Mouse (Mus musculus): Measurements from ENCODE around the gene C2cd4a. TPM values are rescaled to one million over a fixed set of nuclear protein-coding genes. Genes with fewer than 3 reads are reported as not detected.

C2cd4a gene
- polyA plus RNA-seq, 1 experiment from 2014 or later = 0.49 TPM

DNA sequence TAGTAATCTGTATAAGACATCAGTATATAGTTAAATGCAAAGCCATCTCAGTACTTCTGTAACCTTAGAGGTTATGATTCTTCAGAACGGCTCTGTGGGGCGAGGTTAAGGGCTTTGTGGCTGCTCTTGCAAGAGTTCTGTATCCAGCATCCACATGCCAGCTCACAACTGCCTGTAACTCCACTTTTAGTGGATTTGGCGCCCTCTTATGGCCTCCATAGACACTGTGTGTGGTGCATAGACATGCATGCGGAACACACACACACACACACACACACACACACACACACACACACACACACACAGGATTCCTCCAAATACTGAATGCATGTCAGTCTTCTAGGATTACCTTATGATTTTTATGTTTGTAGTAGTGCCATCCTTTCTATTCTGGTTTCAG, 19.0 kb upstream of the C2cd4a start:
- peaks cover 7% of the 10 kb centered on the region; the same call in 1 of the 2 replicates for H3K36me3 ChIP-seq
- WGBS = 77% methylated on average over 4 of the region's 4 CpGs
- no peak overlapping the region for H3K4me2 ChIP-seq
- H3K9me3 ChIP-seq = no peaks in the 10 kb centered on the region
- no peak overlapping the region for H3K9ac ChIP-seq
- no peak for ATAC-seq (ENCODE audit: insufficient number of reproducible peaks, insufficient read depth, low FRiP score, low TSS enrichment, low read depth)
- H3K27me3 ChIP-seq = no peaks in the 10 kb centered on the region
- no peak overlapping the region for H3K27ac ChIP-seq
- H3K4me1 ChIP-seq = no peaks in the 10 kb centered on the region
- no peak overlapping the region for H3K4me3 ChIP-seq

DNA sequence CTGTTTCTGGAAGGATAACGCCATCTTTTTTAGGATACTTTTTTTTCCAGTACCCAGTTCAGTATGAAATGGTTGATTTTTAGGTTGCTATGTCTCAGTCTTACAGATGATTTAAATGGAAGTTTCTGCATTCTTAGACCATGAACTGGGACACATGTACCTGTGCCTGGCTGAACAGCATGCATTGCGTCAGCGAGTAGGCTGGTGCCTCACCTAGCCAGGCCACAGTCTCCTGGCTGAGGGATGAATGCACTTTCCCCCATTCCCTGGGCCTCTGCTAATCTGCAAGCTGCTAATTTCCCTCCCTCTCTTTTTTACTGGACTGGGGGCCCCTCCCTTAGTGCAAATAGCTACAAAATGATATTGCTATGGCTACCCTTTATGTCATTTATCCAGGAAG, 17.7 kb upstream of the C2cd4a start:
- Histone ChIP-seq H3K27me3 (no peaks in the 10 kb centered on the region), H3K4me2 (no peak overlapping the region), H3K4me3 (no peak overlapping the region), H3K9me3 (no peaks in the 10 kb centered on the region), H3K9ac (no peak overlapping the region), H3K27ac (no peak overlapping the region), H3K4me1 (no peaks in the 10 kb centered on the region), H3K36me3 (peaks cover 2% of the 10 kb centered on the region; the same call in 1 of the 2 replicates)
- no peak for ATAC-seq (ENCODE audit: insufficient number of reproducible peaks, insufficient read depth, low FRiP score, low TSS enrichment, low read depth)
- 89% methylated on average over 3 of the region's 3 CpGs for WGBS

GRCm38 (mm10) chr9:67849397-67849796, 17.3 kb upstream of the C2cd4a start:
- ATAC-seq (ENCODE audit: insufficient number of reproducible peaks, insufficient read depth, low FRiP score, low TSS enrichment, low read depth) = no peak
- Histone ChIP-seq H3K9me3 (no peaks in the 10 kb centered on the region), H3K4me3 (no peak overlapping the region), H3K27ac (no peak overlapping the region), H3K4me1 (no peaks in the 10 kb centered on the region), H3K27me3 (no peaks in the 10 kb centered on the region), H3K36me3 (no peaks in the 10 kb centered on the region), H3K4me2 (no peak overlapping the region), H3K9ac (no peak overlapping the region)
- WGBS = 84% methylated on average over 12 of the region's 12 CpGs

DNA sequence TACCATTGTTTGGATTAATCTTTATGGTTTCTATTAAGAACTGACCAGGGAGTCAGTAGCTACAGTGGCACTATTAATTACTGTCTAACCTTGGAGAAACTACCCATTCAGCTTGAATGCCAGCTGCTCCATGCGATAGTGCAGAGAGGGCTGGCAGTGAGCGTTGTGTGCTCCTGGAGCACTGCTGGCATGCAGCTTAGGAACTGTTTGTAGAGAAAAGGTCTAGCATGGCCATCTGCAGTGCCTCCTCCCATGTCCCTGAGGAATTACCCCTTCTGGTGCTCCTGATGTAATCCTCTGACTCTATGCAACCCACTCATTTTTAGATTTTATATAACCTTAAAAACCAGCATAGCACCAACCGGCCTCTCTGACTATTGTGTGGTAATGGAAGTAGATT, 15.5 kb upstream of the C2cd4a start:
- Histone ChIP-seq H3K4me1 (no peaks in the 10 kb centered on the region), H3K9ac (no peak overlapping the region), H3K27me3 (no peaks in the 10 kb centered on the region), H3K27ac (no peak overlapping the region), H3K4me2 (no peak overlapping the region), H3K4me3 (no peak overlapping the region), H3K36me3 (no peaks in the 10 kb centered on the region), H3K9me3 (no peaks in the 10 kb centered on the region)
- ATAC-seq (ENCODE audit: insufficient number of reproducible peaks, insufficient read depth, low FRiP score, low TSS enrichment, low read depth) = no peak
- WGBS = 92% methylated on average over 3 of the region's 3 CpGs

GRCm38 (mm10) chr9:67846089-67846488, 14.0 kb upstream of the C2cd4a start:
- H3K4me3 ChIP-seq = no peak overlapping the region
- WGBS = 100% methylated on average over 2 of the region's 2 CpGs
- H3K27me3 ChIP-seq = no peaks in the 10 kb centered on the region
- H3K9ac ChIP-seq = no peak overlapping the region
- ATAC-seq (ENCODE audit: insufficient number of reproducible peaks, insufficient read depth, low FRiP score, low TSS enrichment, low read depth) = no peak
- H3K4me1 ChIP-seq = 0 out of 2 replicates have a peak, but pooled peaks cover under 1% of the 10 kb centered on the region
- no peaks in the 10 kb centered on the region for H3K9me3 ChIP-seq
- H3K27ac ChIP-seq = no peak overlapping the region
- no peak overlapping the region for H3K4me2 ChIP-seq
- no peaks in the 10 kb centered on the region for H3K36me3 ChIP-seq

GRCm38 (mm10) chr9:67845648-67846047, 13.5 kb upstream of the C2cd4a start:
- no peak for ATAC-seq (ENCODE audit: insufficient number of reproducible peaks, insufficient read depth, low FRiP score, low TSS enrichment, low read depth)
- H3K9ac ChIP-seq = 0 out of 2 replicates have a peak overlapping the region, but pooled peaks have one; percentile 1
- H3K27me3 ChIP-seq = no peaks in the 10 kb centered on the region
- H3K36me3 ChIP-seq = no peaks in the 10 kb centered on the region
- WGBS = 74% methylated on average over 5 of the region's 5 CpGs
- no peaks in the 10 kb centered on the region for H3K9me3 ChIP-seq
- H3K4me1 ChIP-seq = peaks cover 5% of the 10 kb centered on the region; the same call in 1 of the 2 replicates
- no peak overlapping the region for H3K27ac ChIP-seq
- no peak overlapping the region for H3K4me2 ChIP-seq
- no peak overlapping the region for H3K4me3 ChIP-seq

DNA sequence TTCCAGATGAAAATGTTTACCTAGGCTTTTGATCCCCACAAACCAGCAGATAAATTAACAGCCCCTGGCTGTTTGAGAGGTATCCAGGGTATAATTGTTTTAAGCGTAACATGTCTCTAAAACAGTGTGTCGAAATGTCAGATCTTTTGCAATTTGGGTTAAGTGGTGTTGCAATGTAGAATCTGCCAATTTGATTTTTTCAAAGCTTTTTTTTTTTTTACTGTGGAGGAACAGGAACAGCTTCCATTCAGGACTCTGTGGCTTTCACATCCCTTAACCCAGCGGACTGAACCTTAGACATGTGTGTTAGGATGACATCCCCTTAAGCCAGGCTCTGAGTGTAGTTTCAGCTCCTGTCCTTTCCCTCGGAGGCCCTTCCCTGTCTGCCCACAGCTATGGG, 12.9 kb upstream of the C2cd4a start:
- no peaks in the 10 kb centered on the region for H3K9me3 ChIP-seq
- 57% methylated on average over 4 of the region's 4 CpGs for WGBS
- no peaks in the 10 kb centered on the region for H3K27me3 ChIP-seq
- H3K4me1 ChIP-seq = peaks cover 6% of the 10 kb centered on the region; the same call in 1 of the 2 replicates
- H3K9ac ChIP-seq = no peak overlapping the region
- H3K36me3 ChIP-seq = no peaks in the 10 kb centered on the region
- H3K4me3 ChIP-seq = no peak overlapping the region
- no peak overlapping the region for H3K4me2 ChIP-seq
- no peak overlapping the region for H3K27ac ChIP-seq
- no peak for ATAC-seq (ENCODE audit: insufficient number of reproducible peaks, insufficient read depth, low FRiP score, low TSS enrichment, low read depth)

GRCm38 (mm10) chr9:67842797-67843196, 10.7 kb upstream of the C2cd4a start:
- peaks cover 6% of the 10 kb centered on the region; the same call in 1 of the 2 replicates for H3K4me1 ChIP-seq
- no peak for ATAC-seq (ENCODE audit: insufficient number of reproducible peaks, insufficient read depth, low FRiP score, low TSS enrichment, low read depth)
- H3K36me3 ChIP-seq = no peaks in the 10 kb centered on the region
- no peak overlapping the region for H3K9ac ChIP-seq
- no peaks in the 10 kb centered on the region for H3K9me3 ChIP-seq
- no peaks in the 10 kb centered on the region for H3K27me3 ChIP-seq
- no peak overlapping the region for H3K4me3 ChIP-seq
- WGBS = 75% methylated on average over 5 of the region's 5 CpGs
- H3K4me2 ChIP-seq = no peak overlapping the region
- H3K27ac ChIP-seq = no peak overlapping the region

GRCm38 (mm10) chr9:67839981-67840859, 8.1 kb upstream of the C2cd4a start, which contains the start of gene Vps13c:
Gene Vps13c, plus strand, starts transcription at chr9:67840396.
- Histone ChIP-seq H3K4me1 (peaks cover 6% of the 10 kb centered on the region; the same call in 1 of the 2 replicates), H3K27me3 (no peaks in the 10 kb centered on the region), H3K4me3 (peak within 1 kb of the TSS; percentile 67), H3K36me3 (no peaks in the 10 kb centered on the region), H3K9ac (peak within 1 kb of the TSS; percentile 81), H3K9me3 (no peaks in the 10 kb centered on the region), H3K27ac (no peak within 1 kb of the TSS; the same call in 1 of the 2 replicates), H3K4me2 (peak within 1 kb of the TSS; percentile 82)
- WGBS = under 1% methylated on average over 46 of the region's 53 CpGs
- ATAC-seq (ENCODE audit: insufficient number of reproducible peaks, insufficient read depth, low FRiP score, low TSS enrichment, low read depth) = peak; percentile 96

- H3K9me3 ChIP-seq = no peaks in the 10 kb centered on the region
- WGBS = 84% methylated on average over 2 of the region's 2 CpGs
- H3K27me3 ChIP-seq = peaks cover 11% of the 10 kb centered on the region; the same call in 1 of the 2 replicates
- H3K4me2 ChIP-seq = no peak overlapping the region
- no peak for ATAC-seq (ENCODE audit: insufficient number of reproducible peaks, insufficient read depth, low FRiP score, low TSS enrichment, low read depth)
- no peaks in the 10 kb centered on the region for H3K36me3 ChIP-seq
- no peak overlapping the region for H3K9ac ChIP-seq
- no peak overlapping the region for H3K4me3 ChIP-seq
- peaks cover 11% of the 10 kb centered on the region for H3K4me1 ChIP-seq
- no peak overlapping the region for H3K27ac ChIP-seq
These were observed 5.2 kb upstream of the C2cd4a start for GRCm38 (mm10) chr9:67837311-67837710.

GRCm38 (mm10) chr9:67834535-67834934, 2.4 kb upstream of the C2cd4a start:
- ATAC-seq (ENCODE audit: insufficient number of reproducible peaks, insufficient read depth, low FRiP score, low TSS enrichment, low read depth) = no peak
- Histone ChIP-seq H3K36me3 (no peaks in the 10 kb centered on the region), H3K27ac (no peak overlapping the region), H3K9me3 (no peaks in the 10 kb centered on the region), H3K4me3 (no peak overlapping the region), H3K4me1 (peaks cover 17% of the 10 kb centered on the region), H3K9ac (no peak overlapping the region), H3K27me3 (peaks cover 39% of the 10 kb centered on the region), H3K4me2 (no peak overlapping the region)
- WGBS = 78% methylated on average over 5 of the region's 5 CpGs
